Mouse (Mus musculus) hindbrain, embryonic 14.5 days (tissue): ENCODE data around the gene Plin3. TPM values are rescaled to one million over a fixed set of nuclear protein-coding genes. Genes with fewer than 3 reads are reported as not detected.

Experiments
- ATAC-seq: fragments of 200-750 bp; cut with Nextera tagmentation; 2 replicates; pipeline ENCODE4 v1.8.0; 2017; ENCODE audit warnings: moderate number of reproducible peaks, mild to moderate bottlenecking, moderate TSS enrichment, moderate library complexity; ENCODE audit not compliant: low FRiP score
- DNase-seq: peaks from one replicate; pipeline ENCODE4 v3.0.0-alpha.2; 2015; ENCODE audit warnings: low spot score
- H3K27ac ChIP-seq: fragments of 300-500 bp; sonication (generic); 2 replicates; pipeline ENCODE4 v1.5.1; 2014; ENCODE audit warnings: mild to moderate bottlenecking, moderate library complexity
- H3K27me3 ChIP-seq: fragments of 300-500 bp; sonication (generic); 2 replicates; pipeline ENCODE4 v1.6.1; 2014; ENCODE audit warnings: mild to moderate bottlenecking, low read length, mixed read lengths; ENCODE audit not compliant: control insufficient read depth, insufficient read depth
- H3K36me3 ChIP-seq: fragments of 300-500 bp; sonication (generic); replicated peaks from 2 replicates; pipeline ENCODE4 v1.6.1; 2014; ENCODE audit not compliant: control insufficient read depth, insufficient read depth
- H3K4me1 ChIP-seq: fragments of 300-500 bp; sonication (generic); replicated peaks from 2 replicates; pipeline ENCODE4 v1.6.1; 2014; ENCODE audit warnings: antibody characterized with exemption, low read length, mixed read lengths; ENCODE audit not compliant: control insufficient read depth, insufficient read depth
- H3K4me2 ChIP-seq: fragments of 300-500 bp; sonication (generic); replicated peaks from 2 replicates; pipeline ENCODE4 v1.6.1; 2014; ENCODE audit warnings: mild to moderate bottlenecking, moderate library complexity
- H3K4me3 ChIP-seq: fragments of 300-500 bp; sonication (generic); replicated peaks from 2 replicates; pipeline ENCODE4 v1.5.1; 2014; ENCODE audit warnings: mild to moderate bottlenecking, low read length
- H3K9ac ChIP-seq: fragments of 300-500 bp; sonication (generic); 2 replicates; pipeline ENCODE4 v1.6.1; 2014
- H3K9me3 ChIP-seq: fragments of 300-500 bp; sonication (generic); 2 replicates; pipeline ENCODE4 v1.6.1; 2016; ENCODE audit warnings: low read length; ENCODE audit not compliant: control insufficient read depth
- WGBS: fragments of 180-500 bp; shearing (Covaris S2); extraction: QIAGEN DNeasy Blood & Tissue Kit; methylation state at CpG from one replicate; pipeline ENCODE4 v1.1.7; 2014; 5-methylcytosine and 5-hydroxymethylcytosine counted together
- polyA plus RNA-seq: library from polyadenylated mRNA; unstranded; fragments of >200 nt; fragmentation: Nextera tagmentation; extraction: Ambion mirVana; gene quantifications from 2 replicates; pipeline ENCODE4 v1.2.1, GENCODE M21; 2014

The Plin3 gene
- polyA plus RNA-seq, 1 experiment from 2014 or later, result 16.4 TPM

DNA sequence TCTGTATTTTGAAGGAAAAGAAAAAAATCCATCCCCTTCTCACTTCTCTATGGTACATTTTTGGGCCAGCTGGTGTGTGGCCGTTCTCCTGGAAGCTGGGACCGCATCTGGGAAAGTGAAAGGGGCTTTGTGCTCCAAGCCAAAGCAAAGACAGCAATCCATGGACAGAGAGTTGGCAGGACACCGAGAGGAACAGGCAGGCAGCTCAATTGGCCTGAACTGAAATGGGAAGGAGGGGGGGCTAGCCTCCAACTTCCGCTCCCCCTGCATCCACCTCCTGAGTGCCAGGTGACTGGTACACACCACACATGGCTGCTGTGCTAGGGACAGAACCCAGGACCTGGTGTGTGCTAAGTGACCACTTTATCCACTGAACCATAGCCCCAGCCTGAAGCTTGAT is 9.9 kb downstream of the Plin3 start:
- 81% methylated on average over 4 of the region's 4 CpGs for WGBS
- no peak for DNase-seq
- no peak overlapping the region for H3K9ac ChIP-seq
- no peak overlapping the region for H3K4me2 ChIP-seq
- no peaks in the 10 kb centered on the region for H3K9me3 ChIP-seq
- no peak overlapping the region for H3K27ac ChIP-seq
- H3K4me1 ChIP-seq, result 0 out of 2 replicates have a peak, but pooled peaks cover under 1% of the 10 kb centered on the region
- H3K4me3 ChIP-seq, result no peak overlapping the region
- H3K27me3 ChIP-seq, result no peaks in the 10 kb centered on the region
- H3K36me3 ChIP-seq, result no peaks in the 10 kb centered on the region
- ATAC-seq, result no peak

DNA sequence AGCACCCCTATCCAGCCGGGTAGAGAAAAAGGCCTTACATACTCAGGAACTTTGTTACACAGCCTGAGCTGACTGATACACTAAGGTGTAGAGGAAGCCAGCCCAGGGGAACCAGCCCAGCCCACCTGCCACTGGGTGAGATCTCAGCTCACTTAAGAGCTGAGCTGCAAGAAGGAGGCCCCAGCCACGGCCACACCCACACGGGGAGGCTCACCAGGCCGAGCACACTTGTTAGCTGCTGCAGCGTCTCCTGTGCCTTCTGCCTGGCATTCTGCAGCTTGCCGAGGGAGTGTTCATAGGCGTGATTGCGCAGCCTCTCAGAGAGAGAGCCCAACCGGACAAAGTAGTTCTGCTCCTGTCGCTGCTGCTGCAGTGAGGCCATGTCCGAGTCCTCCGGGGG is 11.5 kb downstream of the Plin3 start:
- ATAC-seq (no peak), DNase-seq (no peak)
- no peak overlapping the region for H3K4me3 ChIP-seq
- H3K36me3 ChIP-seq, result no peaks in the 10 kb centered on the region
- no peak overlapping the region for H3K27ac ChIP-seq
- no peaks in the 10 kb centered on the region for H3K9me3 ChIP-seq
- H3K9ac ChIP-seq, result no peak overlapping the region
- no peaks in the 10 kb centered on the region for H3K27me3 ChIP-seq
- 0 out of 2 replicates have a peak, but pooled peaks cover 8% of the 10 kb centered on the region for H3K4me1 ChIP-seq
- H3K4me2 ChIP-seq, result no peak overlapping the region
- WGBS, result 94% methylated on average over 12 of the region's 12 CpGs

DNA sequence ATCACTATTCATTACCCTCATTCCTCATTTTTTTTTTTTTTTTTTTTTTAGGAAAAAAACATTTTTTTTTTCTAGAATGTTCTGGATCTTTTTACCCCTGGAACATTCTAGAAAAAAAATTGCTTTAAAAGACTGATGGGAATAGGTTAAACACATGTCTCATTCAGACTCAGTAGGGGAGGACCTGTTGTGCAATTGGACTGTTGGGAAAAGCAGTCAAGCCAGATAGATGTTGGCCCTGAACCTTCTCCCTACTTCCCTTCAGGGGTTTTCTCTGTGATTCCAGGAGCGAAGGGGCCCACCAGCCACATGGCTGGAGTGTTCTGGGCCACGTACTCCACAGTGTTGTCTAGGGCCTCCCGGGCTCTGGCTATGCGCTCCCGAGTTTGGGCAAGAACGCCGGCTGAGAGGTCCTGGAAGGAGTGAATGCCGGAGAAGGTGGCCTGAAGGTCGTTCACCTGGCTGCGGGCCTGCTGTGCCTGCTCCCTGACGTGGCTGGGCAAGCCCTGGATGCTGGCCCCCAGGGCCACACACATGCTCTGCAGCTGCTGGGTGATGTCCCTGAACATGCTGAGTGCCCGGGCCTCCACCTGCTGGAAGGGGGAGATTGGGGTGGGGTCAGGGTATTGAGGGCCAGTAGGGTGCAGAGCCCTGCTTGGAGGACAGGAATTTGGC is 13.1 kb downstream of the Plin3 start:
- Histone ChIP-seq H3K9me3 (no peaks in the 10 kb centered on the region), H3K4me2 (no peak overlapping the region), H3K9ac (no peak overlapping the region), H3K27ac (no peak overlapping the region), H3K4me3 (no peak overlapping the region), H3K4me1 (0 out of 2 replicates have a peak, but pooled peaks cover 11% of the 10 kb centered on the region), H3K36me3 (no peaks in the 10 kb centered on the region), H3K27me3 (no peaks in the 10 kb centered on the region)
- 92% methylated on average over 12 of the region's 12 CpGs for WGBS
- ATAC-seq (no peak), DNase-seq (no peak)

DNA sequence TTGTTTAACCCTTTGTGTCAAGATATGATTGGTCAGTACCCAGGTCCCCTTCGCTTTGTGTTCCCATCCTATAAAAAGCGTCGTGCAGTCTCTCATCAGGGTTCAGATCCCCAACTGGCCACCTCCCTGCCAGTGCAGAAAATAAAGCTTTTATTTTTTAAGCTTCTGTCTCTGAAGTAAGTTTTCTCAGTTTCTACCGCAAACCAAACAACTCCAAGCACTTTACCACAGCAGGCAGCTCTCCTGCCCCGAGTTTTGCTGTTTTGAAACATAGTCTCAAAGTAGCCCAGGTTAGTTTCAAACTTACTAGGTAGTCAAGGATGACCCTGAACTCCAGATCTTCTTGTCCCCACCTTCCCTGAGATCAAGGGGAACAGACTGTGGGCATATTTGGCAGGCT is 14.3 kb downstream of the Plin3 start:
- Histone ChIP-seq H3K27me3 (no peaks in the 10 kb centered on the region), H3K4me3 (no peak overlapping the region), H3K27ac (no peak overlapping the region), H3K36me3 (no peaks in the 10 kb centered on the region), H3K9me3 (no peaks in the 10 kb centered on the region), H3K4me1 (0 out of 2 replicates have a peak, but pooled peaks cover 11% of the 10 kb centered on the region), H3K9ac (no peak overlapping the region), H3K4me2 (no peak overlapping the region)
- ATAC-seq (no peak), DNase-seq (no peak)
- WGBS, result 92% methylated on average over 5 of the region's 5 CpGs

DNA sequence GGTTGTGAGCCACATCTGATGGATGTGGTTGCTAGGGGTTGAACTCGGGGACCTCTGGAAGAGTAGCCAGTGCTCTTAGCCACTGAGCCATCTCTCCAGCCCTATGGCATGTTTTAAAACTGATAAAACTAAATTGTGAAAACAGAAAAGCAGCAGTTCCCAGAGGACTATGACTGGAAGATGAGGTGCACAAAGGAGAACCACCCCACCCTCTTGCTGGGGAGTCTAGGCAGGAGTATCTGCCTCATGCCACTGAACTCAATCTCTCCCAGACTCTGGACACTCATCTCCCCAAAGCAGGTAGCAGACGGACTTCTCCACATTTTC is 15.1 kb downstream of the Plin3 start:
- ATAC-seq, result no peak
- 52% methylated on average over 2 of the region's 2 CpGs for WGBS
- H3K4me2 ChIP-seq, result peak overlapping the region; percentile 71; the same call in 1 of the 2 replicates
- H3K4me3 ChIP-seq, result no peak overlapping the region
- 0 out of 2 replicates have a peak, but pooled peaks cover 11% of the 10 kb centered on the region for H3K4me1 ChIP-seq
- no peaks in the 10 kb centered on the region for H3K36me3 ChIP-seq
- no peak for DNase-seq
- H3K9ac ChIP-seq, result no peak overlapping the region
- H3K27ac ChIP-seq, result no peak overlapping the region
- no peaks in the 10 kb centered on the region for H3K9me3 ChIP-seq
- H3K27me3 ChIP-seq, result no peaks in the 10 kb centered on the region

DNA sequence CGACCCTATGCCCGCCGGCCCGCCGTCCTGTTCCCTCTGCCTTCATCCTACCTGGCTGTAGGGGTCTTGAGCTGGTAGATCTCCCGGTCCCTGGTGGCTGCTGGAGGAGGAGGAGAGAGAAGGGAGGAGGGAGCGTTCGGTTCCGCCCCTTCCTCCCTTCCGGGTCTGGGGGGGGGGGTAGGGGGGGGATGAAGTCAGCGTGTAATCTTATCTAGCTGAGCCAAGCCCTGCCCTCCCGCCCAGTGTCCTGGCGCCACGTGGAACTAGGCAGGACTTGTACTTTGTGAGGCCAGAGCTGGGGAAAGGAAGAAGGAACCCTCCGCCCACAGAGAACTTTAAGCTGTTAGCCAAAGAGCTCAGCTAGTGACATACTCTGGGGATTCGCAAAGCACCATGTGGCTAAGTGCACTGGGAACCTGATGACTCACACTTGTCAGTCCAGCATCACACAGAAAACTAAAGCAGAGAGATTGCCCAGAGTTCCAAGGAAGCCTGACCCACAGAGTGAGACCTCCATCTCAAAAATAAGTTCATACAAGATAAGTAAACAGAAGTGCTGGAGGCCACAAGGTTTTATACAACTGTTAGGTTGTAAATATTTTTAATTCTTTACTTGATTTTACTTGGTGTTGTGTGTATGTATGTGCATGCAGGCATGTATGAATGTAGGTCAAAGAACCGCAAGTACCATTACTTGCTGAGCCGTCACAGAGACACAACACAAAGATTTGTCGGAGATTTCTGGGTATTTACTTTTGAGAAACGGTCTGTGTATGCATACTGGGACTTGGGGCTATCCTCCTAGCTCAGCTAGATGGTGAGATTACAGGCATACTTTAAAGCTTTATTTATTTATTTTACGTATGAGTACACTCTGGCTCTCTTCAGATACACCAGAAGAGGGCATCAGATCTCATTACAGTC is 15.8 kb downstream of the Plin3 start, which contains the start of gene Ticam1:
TSS of gene Ticam1 (minus strand) at position 144 of the 924 bp plus-strand sequence.
- DNase-seq (peak; percentile 70), ATAC-seq (peak; percentile 84)
- H3K4me2 ChIP-seq, result peak within 1 kb of the TSS; percentile 71
- H3K9ac ChIP-seq, result peak within 1 kb of the TSS; percentile 62
- WGBS, result 9% methylated on average over 20 of the region's 21 CpGs
- no peaks in the 10 kb centered on the region for H3K27me3 ChIP-seq
- peak within 1 kb of the TSS; percentile 74 for H3K27ac ChIP-seq
- H3K9me3 ChIP-seq, result no peaks in the 10 kb centered on the region
- H3K4me3 ChIP-seq, result peak within 1 kb of the TSS; percentile 39
- H3K36me3 ChIP-seq, result no peaks in the 10 kb centered on the region
- H3K4me1 ChIP-seq, result 0 out of 2 replicates have a peak, but pooled peaks cover 11% of the 10 kb centered on the region

DNA sequence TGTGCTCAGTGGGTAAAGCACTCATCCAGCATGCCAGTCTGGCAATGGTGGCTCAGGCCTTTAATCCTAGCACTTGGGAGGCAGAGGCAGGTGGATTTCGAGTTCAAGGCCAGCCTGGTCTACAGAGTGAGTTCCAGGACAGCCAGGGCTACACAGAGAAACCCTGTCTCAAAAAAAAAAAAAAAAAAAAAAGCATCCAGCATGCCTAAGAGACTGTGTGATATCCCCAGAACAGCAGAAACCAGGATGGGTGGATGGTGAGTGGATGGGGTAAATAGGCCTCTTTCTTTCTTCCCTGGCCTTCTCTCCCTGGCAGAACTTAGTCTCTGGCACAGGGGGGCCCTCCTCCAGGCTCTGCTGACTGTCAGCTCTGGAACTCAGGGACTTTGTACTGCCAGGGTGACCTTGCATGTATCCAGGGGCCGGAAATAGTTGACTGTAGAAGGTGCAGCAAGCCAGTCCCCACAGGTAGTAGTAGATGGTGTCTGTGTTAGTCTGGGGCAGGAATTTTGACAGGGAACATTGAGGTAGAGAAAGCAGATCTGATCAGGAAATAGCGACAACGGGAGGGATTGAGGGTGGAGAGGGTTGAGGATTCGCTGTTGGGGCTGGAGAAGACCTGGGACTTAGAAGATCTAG is 16.7 kb downstream of the Plin3 start:
- Histone ChIP-seq H3K27me3 (no peaks in the 10 kb centered on the region), H3K36me3 (no peaks in the 10 kb centered on the region), H3K4me3 (peak overlapping the region; percentile 39), H3K9ac (peak overlapping the region; percentile 62), H3K4me1 (0 out of 2 replicates have a peak, but pooled peaks cover 11% of the 10 kb centered on the region), H3K4me2 (peak overlapping the region; percentile 71), H3K27ac (no peak overlapping the region), H3K9me3 (no peaks in the 10 kb centered on the region)
- DNase-seq, result no peak
- ATAC-seq, result no peak
- WGBS, result 29% methylated on average over 5 of the region's 5 CpGs

DNA sequence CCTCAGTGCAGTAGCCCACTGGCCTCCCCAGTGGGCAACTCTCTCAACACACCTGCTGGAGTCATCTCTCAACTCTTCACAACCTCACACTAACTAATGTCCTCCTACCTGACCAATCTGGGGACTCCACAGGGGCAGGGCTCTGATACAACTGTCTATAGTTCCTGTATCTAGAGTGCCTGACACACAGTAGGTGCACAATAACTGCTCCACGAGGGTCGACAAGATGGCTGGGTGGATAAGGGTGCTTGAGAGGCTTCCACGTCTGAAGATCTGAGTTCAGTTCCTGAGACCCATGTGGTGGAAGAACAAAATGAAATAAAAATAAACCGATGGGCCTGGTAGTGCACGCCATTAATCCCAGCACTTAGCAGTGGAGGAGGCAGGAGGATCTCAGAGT is 18.7 kb downstream of the Plin3 start:
- ATAC-seq (no peak), DNase-seq (no peak)
- Histone ChIP-seq H3K9me3 (no peaks in the 10 kb centered on the region), H3K27ac (no peak overlapping the region), H3K4me2 (no peak overlapping the region), H3K4me3 (no peak overlapping the region), H3K4me1 (peaks cover 11% of the 10 kb centered on the region; the same call in 1 of the 2 replicates), H3K9ac (no peak overlapping the region), H3K27me3 (no peaks in the 10 kb centered on the region), H3K36me3 (no peaks in the 10 kb centered on the region)
- WGBS, result 92% methylated on average over 5 of the region's 5 CpGs

DNA sequence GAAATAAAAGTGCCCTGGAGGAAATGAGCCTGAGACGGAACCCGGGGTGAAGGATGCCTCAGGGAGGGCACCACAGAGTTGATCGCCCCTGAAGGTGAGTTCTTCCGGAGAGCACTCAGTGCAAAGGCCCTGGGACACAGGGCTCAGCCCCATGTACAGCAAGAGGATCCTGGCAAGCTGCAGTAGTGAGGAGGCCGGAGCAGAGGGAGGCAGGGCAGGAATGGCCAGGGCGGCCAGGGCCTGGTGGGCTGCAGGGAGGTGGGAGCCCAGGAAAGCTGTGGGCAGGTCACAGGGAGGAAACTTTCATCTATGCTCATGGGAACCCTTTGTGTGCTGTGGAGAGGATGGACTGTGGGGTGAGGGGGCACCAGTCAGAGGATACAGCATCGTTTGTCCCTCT is 19.2 kb downstream of the Plin3 start:
- Histone ChIP-seq H3K9me3 (no peaks in the 10 kb centered on the region), H3K9ac (no peak overlapping the region), H3K27me3 (no peaks in the 10 kb centered on the region), H3K4me3 (no peak overlapping the region), H3K4me2 (no peak overlapping the region), H3K27ac (no peak overlapping the region), H3K4me1 (peaks cover 11% of the 10 kb centered on the region; the same call in 1 of the 2 replicates), H3K36me3 (no peaks in the 10 kb centered on the region)
- WGBS, result 88% methylated on average over 7 of the region's 7 CpGs
- ATAC-seq (no peak), DNase-seq (no peak)
